Mouse (Mus musculus): ENCODE measurements around the gene Dennd1b.

Gene Dennd1b

DNA sequence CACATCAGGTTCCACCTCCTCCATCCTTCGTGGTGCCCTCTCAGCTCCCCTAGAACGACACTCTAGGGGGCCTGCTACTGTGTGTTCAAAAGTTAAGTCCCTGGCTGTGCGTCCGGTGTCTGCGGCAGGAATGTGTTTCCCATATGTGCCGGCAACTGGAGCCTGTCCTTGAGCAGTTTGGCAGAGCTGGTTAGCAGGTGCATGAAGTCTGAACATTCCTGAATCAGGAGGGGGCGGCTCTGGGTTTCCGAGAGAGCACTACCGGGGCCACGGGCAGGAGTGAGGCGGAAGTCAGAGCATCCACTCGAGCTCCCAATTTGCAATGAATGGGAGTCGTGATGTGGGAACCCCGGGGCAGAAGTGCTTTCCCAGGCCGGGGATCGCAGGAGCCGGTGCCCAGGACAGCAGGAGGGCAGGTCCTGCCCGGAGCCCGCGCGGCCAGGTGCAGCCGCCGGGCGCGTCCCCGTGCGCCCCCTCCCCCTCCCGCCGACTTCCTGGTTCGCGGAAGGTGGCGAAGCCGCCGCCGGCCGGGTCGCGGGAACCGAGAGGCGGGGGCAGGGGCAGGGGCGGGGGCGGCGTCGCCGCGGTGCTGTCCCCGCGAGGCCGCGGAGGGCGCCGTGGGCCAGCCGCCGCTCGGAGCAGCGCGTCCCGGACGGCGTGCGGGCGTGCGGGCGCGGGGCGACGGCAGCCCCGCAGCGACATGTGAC is at the start of gene Dennd1b:
Gene Dennd1b, plus strand, starts transcription at position 275 of the 707 bp plus-strand sequence.
- POLR2A ChIA-PET, result interaction anchor here (0.7 to 2.6 kb wide), 27 partner anchors 9 to 415 kb away, joined by 3 to 15 read pairs (median 4); partner anchors contain the start of genes Lhx9 (in 2 of the 4) and Nek7 (in 1 of the 4)

DNA sequence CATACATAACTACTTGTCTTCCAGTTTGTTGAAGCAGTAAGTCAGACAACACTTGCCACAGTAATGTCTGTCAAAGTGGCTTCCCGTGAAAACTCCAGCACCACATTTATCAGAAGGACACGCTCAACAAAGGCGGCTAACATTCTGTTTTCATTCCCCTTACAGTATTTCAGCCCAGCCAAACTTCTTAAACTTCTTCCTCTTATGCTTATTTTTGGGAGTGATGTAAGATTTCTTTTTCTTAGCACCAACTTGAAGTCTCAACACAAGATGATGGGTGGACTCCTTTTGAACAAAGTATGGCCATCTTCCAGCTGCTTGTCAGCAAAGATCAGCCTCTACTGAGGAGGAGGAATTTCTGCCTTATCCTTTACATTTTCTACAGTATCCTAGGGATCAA is 47.6 kb upstream of the Dennd1b start:
- CTCF ChIA-PET, result no interaction called here
- POLR2A ChIA-PET, result no interaction called here

More for the DNA sequence above, at the start of gene Dennd1b:
- CTCF ChIA-PET, result no interaction called here

DNA sequence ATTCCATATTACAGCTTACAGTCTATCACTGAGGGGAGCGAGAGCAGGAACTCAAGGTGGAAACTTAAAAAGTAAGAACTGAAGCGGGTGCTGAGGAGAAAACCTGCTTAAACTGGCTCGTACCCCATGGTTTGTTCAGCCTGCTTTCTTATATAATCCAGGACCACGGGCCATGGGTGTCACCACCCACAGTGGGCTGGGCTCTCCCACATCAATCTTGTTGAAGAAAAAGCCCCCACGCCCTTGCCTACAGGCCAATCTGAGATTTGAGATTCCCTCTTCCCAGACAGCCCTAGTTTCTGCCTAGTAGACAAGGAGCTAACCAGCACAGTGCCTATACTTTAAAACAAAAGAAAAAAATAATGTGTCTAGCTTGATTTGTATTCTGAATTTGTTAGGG is 43.6 kb upstream of the Dennd1b start:
- POLR2A ChIA-PET, result interaction anchor here in 1 of 4 experiments (1.4 kb wide), 1 partner anchor 44 kb away, joined by 4 read pairs; the partner anchor contains the start of gene Dennd1b
- CTCF ChIA-PET, result interaction anchor here in 1 of 4 experiments (0.7 kb wide), 1 partner anchor 121 kb away, joined by 3 read pairs; no protein-coding TSS in a partner anchor

DNA sequence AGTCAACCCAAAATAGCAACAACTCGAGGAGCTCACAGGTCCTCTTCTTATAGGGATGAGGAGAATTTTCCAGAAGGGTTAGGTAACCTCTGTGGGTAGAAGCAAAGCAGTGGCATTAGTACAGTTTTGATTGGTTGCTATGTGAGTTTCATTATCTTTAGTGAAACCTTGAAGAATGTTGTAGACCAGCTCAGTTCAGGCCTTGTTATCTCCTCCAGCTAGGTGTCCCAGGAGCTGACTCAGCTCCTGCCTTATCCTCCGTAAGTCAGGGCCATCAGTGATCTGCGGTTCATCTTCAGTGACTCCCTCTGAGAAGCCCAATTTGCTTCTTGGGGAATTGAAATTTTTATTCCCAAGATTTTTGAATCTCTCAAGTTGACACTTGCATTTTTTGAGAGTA is 43.2 kb upstream of the Dennd1b start:
- CTCF ChIA-PET, result interaction anchor here in 1 of 4 experiments (0.7 kb wide), 1 partner anchor 122 kb away, joined by 3 read pairs; no protein-coding TSS in a partner anchor
- POLR2A ChIA-PET, result interaction anchor here in 1 of 4 experiments (1.4 kb wide), 1 partner anchor 43 kb away, joined by 4 read pairs; the partner anchor contains the start of gene Dennd1b

DNA sequence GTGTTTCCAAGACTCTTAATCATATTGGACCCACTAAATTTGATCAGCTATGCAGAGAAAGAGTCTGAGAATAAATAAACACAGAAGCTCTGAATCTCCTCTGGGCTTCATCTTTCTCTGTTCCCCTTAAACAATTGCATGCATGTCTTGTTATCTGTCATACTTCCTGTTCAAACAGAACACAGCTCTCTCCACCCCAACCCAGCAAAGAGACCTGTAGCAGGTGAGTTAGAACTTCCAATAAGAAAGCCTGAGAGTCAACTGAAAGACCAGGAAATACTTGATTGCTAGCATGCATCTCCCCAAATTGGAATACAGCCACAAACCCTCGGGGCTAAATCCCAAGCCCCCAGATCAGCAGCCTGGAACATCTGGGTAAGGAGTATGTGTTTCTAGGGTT is 42.4 kb upstream of the Dennd1b start:
- POLR2A ChIA-PET, result interaction anchor here in 1 of 4 experiments (1.4 kb wide), 1 partner anchor 42 kb away, joined by 4 read pairs; the partner anchor contains the start of gene Dennd1b
- CTCF ChIA-PET, result no interaction called here

DNA sequence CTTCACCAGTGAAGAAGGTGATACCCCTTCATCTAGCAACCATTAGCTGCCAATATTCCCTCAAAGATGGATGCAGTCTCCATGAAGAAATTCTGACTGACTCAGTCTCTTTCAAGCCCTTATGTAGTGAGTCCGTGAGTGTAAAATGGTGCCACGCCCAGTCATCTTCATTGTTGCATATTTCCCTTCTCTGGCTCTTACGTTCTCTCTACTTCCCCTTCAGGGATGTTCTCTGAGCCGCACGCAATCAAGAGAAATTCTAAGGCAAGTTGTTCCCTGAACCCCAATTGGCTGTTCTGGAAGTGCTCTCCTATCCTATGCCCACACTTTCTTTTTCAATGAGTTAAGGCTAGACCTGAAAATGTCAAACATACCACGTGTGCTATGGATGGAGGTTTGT is 40.3 kb upstream of the Dennd1b start:
- POLR2A ChIA-PET, result interaction anchor here in 1 of 4 experiments (0.6 kb wide), 1 partner anchor 115 kb away, joined by 3 read pairs; no protein-coding TSS in a partner anchor
- CTCF ChIA-PET, result interaction anchor here in 1 of 4 experiments (0.6 kb wide), 1 partner anchor 305 kb away, joined by 3 read pairs; no protein-coding TSS in a partner anchor

DNA sequence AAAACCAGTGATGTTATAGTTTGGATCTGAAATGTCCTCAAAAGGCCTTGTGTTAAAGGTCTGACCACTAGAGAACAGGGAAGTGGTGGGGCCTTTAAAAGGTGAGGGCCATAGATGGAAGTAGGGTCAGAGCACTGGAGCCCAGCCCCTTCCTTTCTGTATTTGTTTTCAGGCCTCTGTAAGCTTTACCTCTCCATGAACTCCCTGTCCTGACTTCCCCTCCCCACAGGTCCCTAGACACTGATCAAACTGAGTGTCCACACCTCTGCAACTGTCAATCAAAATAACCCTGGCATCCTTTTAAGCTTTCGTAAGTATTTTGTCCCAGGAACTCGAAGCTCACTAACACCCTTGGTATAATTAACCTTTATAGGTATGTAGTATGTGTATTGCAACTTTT is 39.0 kb upstream of the Dennd1b start:
- ChIA-PET CTCF (no interaction called here), POLR2A (interaction anchor here in 1 of 4 experiments (0.6 kb wide), 1 partner anchor 333 kb away, joined by 4 read pairs; no protein-coding TSS in a partner anchor)

DNA sequence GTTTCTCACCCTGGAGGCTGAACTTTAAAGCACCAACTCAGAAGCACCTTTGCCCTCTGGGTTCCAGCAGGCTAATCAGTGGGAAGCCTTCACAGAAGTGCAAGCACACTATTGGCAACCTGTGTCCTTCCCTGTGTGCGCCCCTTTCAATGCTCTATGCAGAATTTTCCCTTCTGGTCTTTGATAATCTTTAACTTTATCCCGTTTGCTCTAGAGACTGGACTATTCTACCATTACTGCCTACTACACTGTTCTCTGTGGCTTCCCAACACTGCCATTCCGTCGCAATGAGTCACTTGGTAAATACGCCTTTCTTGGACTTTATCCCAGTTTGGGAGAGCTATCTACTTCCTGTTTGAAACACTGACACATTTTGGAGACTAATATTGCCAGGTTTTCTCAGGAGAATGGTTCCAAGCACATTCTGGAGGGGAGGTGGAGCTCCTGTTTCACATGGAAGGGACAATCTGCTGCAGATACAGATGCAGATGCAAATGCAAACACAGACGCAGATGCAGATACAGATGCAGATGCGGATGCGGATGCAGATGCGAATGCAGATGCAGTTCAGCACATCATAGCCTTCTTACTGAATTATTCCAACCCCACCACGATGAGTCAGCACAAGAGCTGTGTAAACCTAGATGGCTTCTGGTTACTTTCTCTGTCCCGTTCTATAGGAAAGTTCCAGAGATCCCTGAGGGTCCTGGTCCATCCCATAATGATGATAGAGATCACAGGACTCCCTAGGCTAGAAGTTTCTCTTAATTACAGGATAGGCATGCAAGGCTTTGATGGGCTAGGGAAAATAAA is 34.4 kb upstream of the Dennd1b start:
- POLR2A ChIA-PET, result interaction anchor here in 1 of 4 experiments (1.1 to 1.5 kb wide), 2 partner anchors 19 to 34 kb away, joined by 3 to 5 read pairs; partner anchors contain the start of gene Dennd1b
- CTCF ChIA-PET, result no interaction called here

DNA sequence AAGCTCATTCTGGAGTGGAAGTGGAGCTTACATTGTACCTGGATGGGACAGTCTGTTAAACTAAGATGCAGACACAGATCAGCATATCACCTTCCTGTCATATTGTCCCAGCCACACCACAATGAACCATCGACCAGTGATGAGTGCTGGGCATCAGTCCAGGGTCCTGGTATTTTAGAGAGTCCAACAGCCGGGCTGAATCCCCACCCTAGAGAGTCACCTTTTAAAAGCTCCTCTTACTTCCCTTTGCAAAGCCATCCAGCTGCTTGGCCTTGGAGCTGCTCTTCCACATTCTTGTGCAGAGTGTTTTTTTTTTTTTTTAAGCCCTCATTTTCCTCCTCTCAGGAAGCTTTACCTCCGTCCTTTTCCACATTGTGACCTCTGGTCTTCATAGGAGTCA is 33.2 kb upstream of the Dennd1b start:
- CTCF ChIA-PET, result no interaction called here
- POLR2A ChIA-PET, result interaction anchor here in 2 of 4 experiments (0.6 to 1.5 kb wide), 4 partner anchors 21 to 888 kb away, joined by 3 read pairs; no protein-coding TSS in a partner anchor

DNA sequence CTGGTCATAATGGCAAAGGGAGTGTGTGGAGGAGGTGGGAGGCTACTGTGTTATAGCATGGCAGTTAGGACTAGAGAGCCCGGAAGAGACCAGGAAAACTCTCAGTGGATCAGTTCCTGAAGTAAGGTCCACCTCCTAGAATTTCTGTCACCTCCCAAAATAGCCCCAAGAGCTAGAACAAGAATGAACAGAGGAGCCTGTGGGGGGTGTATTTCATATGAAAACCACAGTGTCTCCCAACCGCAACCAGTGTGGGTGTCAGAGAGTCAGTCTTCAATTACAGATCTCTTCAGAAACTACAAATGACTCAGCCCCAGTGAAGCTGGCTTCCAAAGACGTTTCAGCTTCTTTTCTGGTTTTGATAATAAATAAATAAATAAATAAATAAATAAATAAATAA is 32.4 kb upstream of the Dennd1b start:
- POLR2A ChIA-PET, result interaction anchor here in 1 of 4 experiments (0.7 kb wide), 1 partner anchor 362 kb away, joined by 3 read pairs; no protein-coding TSS in a partner anchor

DNA sequence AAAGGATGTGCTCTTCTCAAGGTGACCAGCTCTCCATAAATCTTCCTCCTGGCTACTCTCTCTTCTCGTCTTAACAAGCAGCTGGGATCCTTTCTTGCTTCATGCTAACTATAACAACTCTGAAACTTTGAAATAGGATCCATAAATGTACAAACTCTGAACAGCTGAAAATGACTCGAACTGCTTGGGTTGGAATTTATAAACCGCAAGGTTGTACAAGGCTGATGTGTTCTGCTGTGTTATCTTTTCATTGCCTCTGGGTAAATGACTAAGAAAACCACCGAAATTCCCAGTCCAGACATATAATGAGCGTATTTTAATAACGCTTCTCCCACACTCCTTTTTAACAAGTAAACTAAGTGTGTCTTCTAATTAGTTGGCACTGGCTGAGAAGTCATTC is 27.1 kb upstream of the Dennd1b start:
- POLR2A ChIA-PET, result no interaction called here

More for the DNA sequence above, 32.4 kb upstream of the Dennd1b start:
- CTCF ChIA-PET, result no interaction called here

DNA sequence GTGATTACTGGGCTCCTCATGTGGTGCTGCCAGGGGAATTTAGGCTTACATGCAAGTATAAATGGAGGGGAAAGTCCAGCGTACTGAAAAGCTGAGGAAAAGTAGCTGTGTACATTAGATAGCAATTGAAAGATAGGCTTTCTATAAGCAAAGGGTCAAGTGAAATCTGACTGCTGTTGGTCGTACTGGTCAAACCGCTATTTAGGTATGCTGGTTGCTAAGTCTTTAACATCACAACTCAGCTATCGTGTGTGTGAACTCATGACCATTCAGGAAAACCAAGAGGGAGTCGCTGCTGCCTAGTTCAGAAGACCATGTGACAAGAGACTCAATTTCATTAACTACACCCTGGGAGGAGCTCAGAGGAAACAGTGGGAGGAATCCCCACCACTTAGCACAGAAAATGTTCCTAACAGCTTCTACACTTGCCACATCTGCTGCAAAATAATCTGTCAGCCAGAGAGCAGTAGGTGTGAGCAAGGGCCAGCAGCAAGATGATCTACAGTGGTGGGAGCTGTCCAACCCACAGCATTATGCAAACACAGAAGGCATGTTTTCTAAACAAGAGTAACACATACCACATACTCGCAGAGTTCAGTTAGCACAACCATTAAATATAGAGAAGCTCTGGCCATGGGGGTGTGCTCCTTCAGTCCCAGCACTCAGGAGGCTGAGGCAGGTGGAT is 25.4 kb upstream of the Dennd1b start:
- POLR2A ChIA-PET, result interaction anchor here in 3 of 4 experiments (0.5 to 1.4 kb wide), 6 partner anchors 19 to 662 kb away, joined by 3 to 4 read pairs (median 3); partner anchors contain the start of gene Dennd1b (in 1 of the 3)
- CTCF ChIA-PET, result no interaction called here

More for the DNA sequence above, 27.1 kb upstream of the Dennd1b start:
- CTCF ChIA-PET, result no interaction called here

DNA sequence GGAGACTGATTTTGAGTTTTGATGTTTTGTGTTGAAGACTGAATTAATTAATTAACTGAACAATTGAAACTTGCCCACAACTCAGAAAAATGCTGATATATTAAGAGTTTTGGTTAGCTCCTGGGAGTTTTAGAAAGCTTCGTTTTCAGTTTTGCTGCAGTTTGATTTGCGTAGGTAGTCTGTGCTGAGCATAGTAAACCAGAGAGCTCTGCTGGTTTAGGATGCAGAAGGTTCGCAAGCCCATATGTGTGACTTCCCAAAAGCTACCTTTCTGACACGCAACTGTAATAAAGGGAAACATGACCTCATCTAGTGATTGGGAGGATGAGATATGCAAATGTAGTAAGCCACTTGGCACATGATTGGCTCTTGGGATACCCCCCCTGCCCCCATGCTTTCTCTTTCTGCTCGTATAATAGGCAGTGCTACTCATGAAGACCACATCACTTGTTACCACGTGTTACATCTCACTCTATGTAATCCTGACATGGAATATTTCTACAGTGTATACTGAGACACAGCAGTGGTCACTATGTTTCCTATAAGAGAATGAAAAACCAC is 23.6 kb upstream of the Dennd1b start:
- ChIA-PET CTCF (no interaction called here), POLR2A (interaction anchor here in 1 of 4 experiments (0.6 kb wide), 1 partner anchor 59 kb away, joined by 3 read pairs; no protein-coding TSS in a partner anchor)

DNA sequence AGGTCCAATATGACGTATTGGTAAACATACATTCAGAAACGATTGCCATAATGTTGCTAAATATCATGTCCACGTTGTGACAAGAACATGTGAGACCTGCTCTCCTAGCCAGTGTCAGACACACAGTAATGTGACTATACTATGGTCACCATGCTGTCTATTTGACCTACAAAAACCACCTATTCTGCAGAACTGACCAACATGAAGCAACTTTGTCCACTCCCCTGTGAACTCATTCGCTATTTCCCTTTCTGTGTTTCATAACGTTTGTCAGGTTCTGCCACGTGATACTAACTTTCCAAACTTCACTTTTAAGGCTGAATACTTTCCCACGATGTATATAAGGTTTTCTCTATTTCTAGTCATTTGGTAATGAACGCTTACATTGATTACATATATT is 22.8 kb upstream of the Dennd1b start:
- CTCF ChIA-PET, result no interaction called here
- POLR2A ChIA-PET, result no interaction called here

DNA sequence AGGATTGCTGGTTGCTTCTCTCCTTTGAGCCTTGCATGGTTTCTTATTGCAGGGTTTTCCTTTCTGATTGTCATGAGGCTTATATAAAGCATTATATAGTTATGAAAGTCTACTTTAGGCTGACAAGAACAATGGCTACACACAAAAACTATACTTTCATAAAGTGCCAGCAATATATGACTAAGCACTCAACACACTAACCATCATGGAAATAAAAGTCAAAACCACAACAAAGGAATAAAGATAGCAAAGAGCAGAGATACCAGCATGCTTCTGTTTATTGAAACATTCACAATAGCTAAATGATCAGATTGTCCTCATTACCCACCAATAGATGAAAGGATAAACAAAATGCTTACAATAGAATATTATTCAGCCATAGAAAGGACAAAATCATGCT is 11.1 kb upstream of the Dennd1b start:
- POLR2A ChIA-PET, result no interaction called here
- CTCF ChIA-PET, result no interaction called here

DNA sequence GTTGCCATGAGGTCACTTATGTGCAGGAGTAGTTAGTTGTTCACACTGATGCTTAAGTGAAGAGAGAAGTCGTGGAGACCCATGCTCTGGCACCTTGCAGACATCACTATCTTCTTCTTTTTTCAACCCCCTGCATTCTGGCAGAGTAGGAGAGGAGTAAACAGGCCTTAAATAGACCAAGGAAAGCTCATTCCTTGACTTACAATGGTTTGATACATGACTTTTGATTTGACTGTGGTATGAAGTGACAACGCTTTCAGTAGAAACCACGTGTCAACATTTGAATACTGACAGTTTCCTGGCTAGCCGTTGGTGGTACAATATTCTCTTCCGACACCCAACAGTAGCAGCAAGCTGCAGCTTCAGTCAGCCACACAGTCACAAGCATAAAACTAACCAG is 8.3 kb upstream of the Dennd1b start:
- ChIA-PET POLR2A (interaction anchor here in 3 of 4 experiments (0.5 to 1.4 kb wide), 3 partner anchors 8 to 102 kb away, joined by 5 to 7 read pairs (median 6); partner anchors contain the start of gene Dennd1b (in 2 of the 3)), CTCF (no interaction called here)

DNA sequence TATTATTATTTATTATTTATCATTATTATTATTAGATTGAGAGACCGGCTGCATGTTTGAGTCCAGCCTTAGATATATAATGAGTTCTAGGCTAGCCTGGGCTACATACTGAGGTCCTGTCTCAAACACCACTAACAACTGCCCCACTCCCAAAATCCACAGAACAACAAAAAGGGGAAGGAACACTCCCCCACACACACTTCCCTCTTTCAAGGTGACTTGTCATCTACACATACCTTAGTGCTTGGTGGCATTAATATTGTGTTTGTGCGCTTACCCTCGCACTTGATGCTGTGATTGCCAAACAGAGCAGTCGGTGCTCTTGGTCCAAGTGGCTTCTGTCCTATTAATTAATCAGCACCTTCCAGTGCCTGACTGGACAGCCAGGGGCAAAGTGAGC is 7.8 kb upstream of the Dennd1b start:
- POLR2A ChIA-PET, result no interaction called here
- CTCF ChIA-PET, result no interaction called here

DNA sequence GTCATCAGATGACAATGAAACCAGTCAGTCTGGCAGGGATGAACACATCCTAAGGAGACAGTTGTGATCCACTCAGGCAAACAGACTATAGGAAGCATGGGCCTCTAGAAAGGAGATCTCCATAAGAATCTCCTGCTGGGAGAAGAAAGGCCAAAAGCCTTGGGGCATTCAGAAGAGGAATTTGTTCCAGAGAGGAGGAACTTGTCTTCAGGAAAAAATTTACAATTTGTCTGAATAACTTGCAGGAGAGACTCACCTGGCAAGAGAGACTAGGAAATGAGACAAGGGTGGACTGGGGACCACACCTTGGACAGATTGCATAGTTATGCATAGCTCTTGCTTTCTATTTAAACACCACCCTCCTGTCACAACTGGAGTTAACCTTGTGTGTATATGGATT is 6.7 kb upstream of the Dennd1b start:
- CTCF ChIA-PET, result no interaction called here
- POLR2A ChIA-PET, result interaction anchor here in 2 of 4 experiments (1.0 to 1.7 kb wide), 5 partner anchors 9 to 21 kb away, joined by 3 to 5 read pairs (median 3); no protein-coding TSS in a partner anchor

DNA sequence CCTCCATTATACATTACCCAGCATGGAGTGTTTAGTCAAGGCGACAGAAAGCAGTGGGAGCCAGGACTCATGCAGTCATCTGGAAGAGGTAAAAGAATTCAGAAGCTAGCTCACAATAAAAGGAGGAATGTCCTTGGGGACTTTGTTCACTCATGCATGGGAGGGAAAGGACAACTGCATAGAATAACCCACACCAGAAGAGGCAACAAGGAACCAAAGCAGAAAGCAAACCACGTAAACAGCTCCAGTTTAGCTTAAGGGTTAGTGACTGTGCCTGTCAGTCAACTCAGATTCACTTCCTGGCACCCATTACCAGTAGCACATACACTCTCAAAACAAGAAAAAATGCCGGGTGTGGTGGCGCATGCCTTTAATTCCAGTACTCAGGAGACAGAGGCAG is 6.1 kb upstream of the Dennd1b start:
- ChIA-PET POLR2A (interaction anchor here in 2 of 4 experiments (1.0 to 1.7 kb wide), 6 partner anchors 9 to 21 kb away, joined by 3 to 5 read pairs (median 3); no protein-coding TSS in a partner anchor), CTCF (no interaction called here)
